Mouse (Mus musculus) cerebellum, adult 9-11 months (tissue): ENCODE measurements at regions not wholly inside any gene's neighbourhood (a gene's known extent, or its start where the extent isn't known, plus 50 kb on each side); places are given as distances from the start of the nearest gene placed in this dataset.

Experiments
- DNase-seq: peaks from one replicate; pipeline ENCODE4 v3.0.0; 2022

DNA sequence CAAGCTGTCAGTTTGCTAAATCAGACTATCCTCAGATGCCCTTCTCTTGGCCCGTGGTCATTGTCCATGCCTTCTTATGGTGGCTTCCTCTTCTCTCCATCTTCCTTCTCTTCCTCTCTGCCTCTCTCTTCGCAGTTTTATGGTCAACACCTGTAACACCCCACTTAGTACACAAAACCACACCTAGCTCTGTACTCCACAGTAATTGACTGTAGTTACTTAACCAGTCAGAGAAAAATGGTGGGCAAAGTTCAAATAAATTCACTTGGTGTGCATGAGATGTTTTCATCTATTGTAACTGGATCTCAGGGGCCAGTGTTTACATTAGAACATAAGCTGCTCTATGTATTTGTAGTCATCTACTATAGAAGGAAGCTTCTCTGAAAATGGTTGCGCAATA lies 807.8 kb upstream of the Cadm2 start:
- DNase-seq = no peak

- no peak for DNase-seq
Measured at GRCm38 (mm10) chr16:68427522-68427921, 806.8 kb upstream of the Cadm2 start.

- no peak for DNase-seq
Measured at GRCm38 (mm10) chr16:68425276-68425675, 804.6 kb upstream of the Cadm2 start.

DNA sequence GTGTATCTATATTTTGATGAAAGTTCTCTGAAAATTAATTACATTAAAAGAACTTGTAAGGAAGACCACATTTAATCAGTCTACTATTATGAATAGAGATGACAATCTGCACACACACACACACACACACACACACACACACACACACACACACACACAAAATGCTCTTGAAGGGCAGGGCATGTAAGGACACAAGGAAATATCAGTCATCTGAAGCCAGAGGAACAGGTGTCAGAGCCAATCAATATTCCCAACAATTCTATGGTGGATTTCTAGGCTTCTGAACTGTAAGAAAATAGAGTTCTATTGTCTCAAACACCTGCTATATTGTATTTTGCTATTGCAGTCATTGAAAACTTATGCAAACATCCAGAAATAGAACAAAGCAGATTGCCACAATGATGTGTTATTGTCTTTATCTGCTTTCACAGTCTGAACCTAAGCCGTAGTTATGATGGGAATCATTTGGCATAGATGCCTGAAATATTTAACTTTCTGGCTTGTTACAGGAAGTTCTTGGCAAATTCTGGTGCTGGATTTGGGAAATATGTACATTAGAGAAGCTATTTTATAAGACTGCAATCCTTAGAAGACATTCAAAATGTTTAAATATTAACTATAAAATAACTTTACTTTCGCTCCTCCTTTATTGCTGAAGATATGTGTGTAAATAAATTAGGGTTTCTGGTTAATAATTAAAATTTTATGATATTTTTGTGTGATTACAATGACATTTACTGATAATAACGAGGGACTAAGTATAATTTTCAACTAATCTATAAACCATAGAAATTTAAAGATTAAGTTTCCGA lies 781.4 kb upstream of the Cadm2 start:
- no peak for DNase-seq

GRCm38 (mm10) chr16:68400591-68400990 lies 779.9 kb upstream of the Cadm2 start:
- peak; percentile 21 for DNase-seq

DNA sequence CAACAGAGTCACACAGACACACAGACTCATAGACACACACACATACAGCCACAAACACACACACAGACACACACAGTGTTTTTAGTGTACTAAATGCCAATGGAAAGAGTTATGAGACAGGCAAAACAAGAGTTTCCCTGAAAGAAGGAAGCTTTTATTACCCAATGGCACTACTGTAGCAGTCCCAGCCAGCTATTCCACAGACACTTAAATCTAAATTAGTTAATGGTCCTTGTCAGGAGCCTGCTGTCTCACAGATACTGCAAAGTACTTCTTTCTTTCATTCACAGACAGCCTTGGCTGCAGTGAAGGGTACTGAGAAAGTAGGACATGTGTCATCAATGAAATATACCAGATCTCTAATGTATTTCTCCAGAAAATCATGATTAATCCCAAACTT lies 730.4 kb upstream of the Cadm2 start:
- DNase-seq = no peak

DNA sequence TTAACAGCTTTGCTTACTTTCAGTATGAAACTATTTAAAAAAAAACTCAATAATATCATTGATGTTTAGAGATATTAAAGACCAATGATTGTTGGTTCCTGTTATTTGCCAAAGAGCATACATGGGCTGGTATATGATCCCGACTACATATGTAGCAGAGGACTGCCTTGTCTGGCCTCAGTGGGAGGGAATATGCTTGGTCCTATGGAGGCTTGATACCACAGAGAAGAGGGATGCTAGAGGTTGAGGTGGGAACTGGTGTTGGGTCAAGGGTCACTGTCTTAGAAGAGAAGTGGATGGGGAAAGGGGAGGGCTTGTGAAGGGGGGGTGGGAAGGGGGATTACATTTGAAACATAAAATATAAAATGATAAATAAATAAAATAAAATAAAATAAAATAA lies 718.3 kb upstream of the Cadm2 start:
- DNase-seq = no peak
